Mouse (Mus musculus): ENCODE results near the gene Olfr1220.

Gene Olfr1220

DNA sequence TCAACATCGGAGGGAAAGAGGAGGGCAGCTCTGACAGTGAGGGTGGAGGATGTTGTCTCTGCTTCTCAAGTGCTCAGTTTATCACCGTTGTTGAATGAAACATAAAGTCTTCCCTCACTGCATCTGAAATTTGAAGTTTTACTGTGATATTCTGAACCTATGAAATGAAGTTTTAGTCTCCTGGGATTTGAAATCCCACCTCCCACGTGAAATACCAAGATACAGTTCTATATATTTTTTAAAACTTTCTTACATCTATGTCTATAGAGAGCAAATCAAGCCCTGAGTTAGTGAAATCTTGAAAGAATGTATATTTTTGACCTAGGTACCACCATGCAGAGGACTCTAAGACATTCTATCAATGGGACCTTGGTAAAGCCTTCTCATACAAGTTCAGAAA is at the start of gene Olfr1220:
Gene Olfr1220 (minus strand): TSS at position 101 of the 400 bp plus-strand sequence.
- DNase-seq, result no peak

DNA sequence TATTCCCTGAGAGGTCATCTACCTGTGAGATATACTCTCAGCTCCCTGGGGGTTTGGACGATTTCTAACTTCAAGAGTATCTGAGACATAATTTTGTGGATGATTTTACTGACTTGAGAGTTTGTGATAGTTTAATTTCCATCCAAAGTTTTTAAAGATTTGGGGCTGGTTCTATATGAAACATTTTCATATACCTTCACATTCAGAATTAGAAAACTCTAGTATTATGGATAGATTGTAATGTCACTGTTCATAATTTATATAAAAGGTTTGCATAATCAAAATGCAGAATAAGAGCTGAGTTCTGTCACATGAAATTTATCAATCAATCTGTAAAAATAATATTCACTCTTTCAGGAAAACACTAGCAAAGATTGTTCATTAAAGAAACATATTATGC is 44.8 kb upstream of the Olfr1220 start, which contains the start of gene Olfr1223:
Gene Olfr1223 (minus strand): TSS at position 101 of the 400 bp plus-strand sequence.
- no peak for DNase-seq

DNA sequence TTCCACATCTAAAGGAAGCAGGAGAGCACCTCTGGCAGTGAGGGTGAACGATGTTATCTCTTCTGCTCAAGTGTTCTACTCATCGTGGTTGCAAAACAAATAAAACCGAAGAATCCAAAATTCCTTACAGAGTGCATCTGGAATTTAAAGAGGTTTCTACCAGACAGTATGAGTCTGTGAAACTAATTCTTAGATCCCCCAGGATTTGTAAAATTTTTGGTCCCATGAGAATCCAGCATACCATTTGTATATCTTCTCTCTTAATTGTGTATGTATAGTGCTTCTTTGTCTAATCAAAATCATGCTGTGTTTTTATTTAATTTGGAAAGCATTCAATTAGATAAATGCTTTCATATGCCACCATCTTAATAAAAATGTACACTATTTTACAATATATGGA is 26.3 kb upstream of the Olfr1220 start, which contains the start of gene Olfr1222:
Gene Olfr1222 (minus strand): TSS at position 101 of the 400 bp plus-strand sequence.
- no peak for DNase-seq

DNA sequence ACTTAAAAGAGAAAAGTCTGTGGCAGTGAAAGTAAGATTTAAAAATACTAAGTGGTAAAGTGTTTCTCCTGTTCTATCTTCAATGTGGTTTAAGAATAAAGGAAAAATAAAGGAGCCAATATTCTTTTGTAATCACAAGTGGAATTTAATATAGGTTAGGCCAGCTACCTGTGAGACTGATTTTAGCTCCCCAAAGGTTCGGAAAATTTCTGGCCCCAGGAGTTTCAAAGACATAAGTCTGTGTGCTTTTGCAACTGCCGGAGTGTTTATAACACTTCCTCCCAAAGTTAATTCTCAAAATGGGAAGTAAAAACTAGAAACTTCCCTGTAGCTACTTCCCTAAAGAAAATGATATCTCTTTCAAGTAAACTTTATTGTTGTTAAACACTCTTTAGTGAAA is 10.5 kb upstream of the Olfr1220 start, which contains the start of gene Olfr1221:
Gene Olfr1221 (minus strand): TSS at position 101 of the 400 bp plus-strand sequence.
- DNase-seq, result no peak

DNA sequence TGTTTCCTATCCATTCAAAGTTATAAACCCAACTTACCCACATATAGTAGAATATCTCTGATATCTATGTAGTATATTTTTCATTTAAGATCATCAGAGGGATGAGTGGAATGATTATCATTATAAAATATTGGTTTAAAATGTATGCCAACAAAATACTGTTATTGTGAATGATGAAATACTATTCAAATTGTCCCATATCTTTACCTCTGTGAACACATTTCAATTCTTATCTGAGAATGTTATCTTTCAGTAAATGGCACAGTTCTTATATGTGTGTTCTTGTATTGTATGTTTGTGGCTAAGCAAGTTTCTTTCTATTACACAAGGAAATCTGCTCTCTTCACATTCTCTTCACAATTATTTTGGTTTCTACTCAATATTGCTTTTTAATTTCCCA is 984 bp downstream of the Olfr1220 start:
- DNase-seq, result no peak

DNA sequence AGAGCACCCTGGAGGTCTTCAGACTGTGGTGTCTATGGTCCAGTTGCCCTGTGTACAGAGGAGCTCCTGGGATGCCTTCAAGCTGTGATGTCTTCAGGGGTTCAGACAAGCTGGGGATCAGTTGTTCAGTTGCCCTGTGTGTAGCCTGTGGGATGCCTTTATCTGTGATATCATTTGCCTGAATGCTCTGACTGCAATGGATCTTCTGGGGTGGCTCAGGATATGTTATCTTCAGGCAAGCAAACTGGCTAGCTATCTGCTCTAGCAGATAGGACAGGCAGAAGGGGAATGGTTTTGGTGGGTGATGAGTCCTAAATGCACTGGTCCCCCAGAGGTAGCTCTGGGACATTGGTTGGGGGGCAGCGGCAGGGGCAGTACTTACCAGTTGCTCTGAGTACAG is 12.8 kb downstream of the Olfr1220 start:
- no peak for DNase-seq

DNA sequence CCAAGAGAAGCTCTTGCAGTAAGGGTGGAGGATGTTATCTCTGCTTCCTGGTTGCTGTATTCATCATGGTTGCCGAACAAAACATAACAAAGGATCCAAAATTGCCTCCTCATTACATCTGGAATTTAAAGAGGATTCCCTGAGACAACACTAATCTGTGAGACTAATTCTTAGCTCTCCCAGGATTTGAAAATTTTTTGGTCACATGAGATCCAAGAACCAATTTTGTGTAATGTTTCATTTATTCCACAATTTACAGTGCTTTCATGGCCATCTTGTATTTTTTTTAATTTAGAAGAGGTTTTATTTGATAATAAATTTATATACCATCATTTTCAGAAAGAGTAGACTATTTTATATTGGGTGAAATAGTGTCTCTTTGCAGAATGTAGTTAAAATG is 23.2 kb downstream of the Olfr1220 start, which contains the start of gene Olfr1219:
Gene Olfr1219 (minus strand): TSS at position 101 of the 400 bp plus-strand sequence.
- no peak for DNase-seq

DNA sequence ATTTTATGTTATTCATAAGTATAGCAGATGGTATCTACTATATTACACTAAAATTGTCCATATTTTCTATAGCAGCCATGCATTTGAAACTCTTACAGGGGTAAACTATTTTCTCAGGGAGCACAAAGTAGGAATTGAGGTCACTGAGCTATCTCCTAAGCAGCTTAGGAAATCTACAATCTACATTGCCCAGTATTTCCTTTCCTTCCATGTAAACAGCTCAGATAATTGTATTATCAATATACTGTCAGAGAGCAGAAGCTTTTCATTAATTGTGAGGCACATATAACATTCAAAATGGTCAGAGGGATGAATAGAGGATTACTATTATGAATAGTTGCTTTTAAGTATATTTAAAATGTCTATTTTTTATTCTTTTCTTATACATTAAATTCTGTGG is 25.1 kb downstream of the Olfr1220 start:
- no peak for DNase-seq

DNA sequence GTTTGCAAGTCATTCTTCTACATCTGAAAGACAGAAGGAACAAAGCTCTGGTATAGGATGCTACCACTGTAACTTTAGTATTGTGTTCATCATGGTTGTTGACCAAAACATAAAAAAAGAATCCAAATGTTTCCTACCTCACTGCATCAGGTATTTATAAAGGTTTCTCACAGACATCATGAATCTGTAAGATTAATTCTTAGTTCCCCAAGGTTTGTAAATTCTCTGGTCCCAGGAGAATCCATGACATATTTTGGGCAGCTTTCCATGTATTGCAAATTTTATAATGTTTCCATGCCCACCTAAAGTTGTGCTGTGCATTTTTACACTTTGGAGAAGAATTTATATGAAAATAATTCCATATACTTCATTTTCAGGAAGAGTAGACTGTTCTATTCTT is 45.5 kb downstream of the Olfr1220 start, which contains the start of gene Olfr1218:
Gene Olfr1218 (minus strand): TSS at position 101 of the 400 bp plus-strand sequence.
- DNase-seq, result no peak
